Mouse (Mus musculus): Measurements from ENCODE around the gene Gng11. TPM values are rescaled to one million over a fixed set of nuclear protein-coding genes. Genes with fewer than 3 reads are reported as not detected.

The Gng11 gene
- total RNA-seq (2018; cell fraction: chromatin; rRNA removed), result 1 to 10 TPM in 14 of 26 experiments, under 1 TPM in 1, not detected in 11; 0.99 to 4.0 (median 1.3) TPM
- 10 to 100 TPM; 10.3 to 26.0 (median 16.3) TPM for total RNA-seq (2018; cell fraction: cytosol; rRNA removed)
- total RNA-seq (2018; cell fraction: nucleus; rRNA removed), result 10 to 100 TPM in 6 of 26 experiments, 1 to 10 TPM in 19, under 1 TPM in 1; 0.84 to 14.4 (median 5.6) TPM
- polyA plus RNA-seq (2018), result 9.7 to 19.8 TPM (median 15.0 TPM) in 3 replicates

GRCm38 (mm10) chr6:4003890-4004306 is at the start of gene Gng11:
Gene Gng11, plus strand, starts transcription at chr6:4003904.
- peak within 1 kb of the TSS; percentile 29 for H3K4me3 ChIP-seq (ENCODE audit: inconsistent target)
- under 1% methylated on average over 19 of the region's 19 CpGs for WGBS (ENCODE audit: missing documents)
- H3K27ac ChIP-seq, result no peak within 1 kb of the TSS
- H3K79me2 ChIP-seq (ENCODE audit: inconsistent target), result no peaks in the 10 kb centered on the region
- no peaks in the 10 kb centered on the region for H3K36me3 ChIP-seq (ENCODE audit: inconsistent target)

- Histone ChIP-seq H3K79me2 (ENCODE audit: inconsistent target) (no peaks in the 10 kb centered on the region), H3K4me3 (ENCODE audit: inconsistent target) (no peak overlapping the region), H3K36me3 (ENCODE audit: inconsistent target) (no peaks in the 10 kb centered on the region), H3K27ac (no peak overlapping the region)
- 84% methylated on average over 4 of the region's 4 CpGs for WGBS (ENCODE audit: missing documents)
Observed at GRCm38 (mm10) chr6:3954969-3955368, 48.7 kb upstream of the Gng11 start.

GRCm38 (mm10) chr6:3967676-3968626 is 35.8 kb upstream of the Gng11 start:
- H3K27ac ChIP-seq, result no peak overlapping the region
- H3K79me2 ChIP-seq (ENCODE audit: inconsistent target), result no peaks in the 10 kb centered on the region
- 22% methylated on average over 31 of the region's 31 CpGs for whole genome bisulfite sequencing (ENCODE audit: missing documents)
- peak overlapping the region; percentile 3; the same call in 1 of the 2 replicates for H3K4me3 ChIP-seq (ENCODE audit: inconsistent target)
- no peaks in the 10 kb centered on the region for H3K36me3 ChIP-seq (ENCODE audit: inconsistent target)

- no peaks in the 10 kb centered on the region for H3K36me3 ChIP-seq (ENCODE audit: inconsistent target)
- no peak overlapping the region for H3K27ac ChIP-seq
- H3K79me2 ChIP-seq (ENCODE audit: inconsistent target), result no peaks in the 10 kb centered on the region
- H3K4me3 ChIP-seq (ENCODE audit: inconsistent target), result no peak overlapping the region
- 42% methylated on average over 1 of the region's 1 CpGs for WGBS (ENCODE audit: missing documents)
Observed at GRCm38 (mm10) chr6:3973679-3974078, 30.0 kb upstream of the Gng11 start.

GRCm38 (mm10) chr6:3982661-3983284 is 20.9 kb upstream of the Gng11 start:
- Histone ChIP-seq H3K36me3 (ENCODE audit: inconsistent target) (no peaks in the 10 kb centered on the region), H3K4me3 (ENCODE audit: inconsistent target) (no peak overlapping the region), H3K27ac (no peak overlapping the region), H3K79me2 (ENCODE audit: inconsistent target) (no peaks in the 10 kb centered on the region)
- WGBS (ENCODE audit: missing documents), result 90% methylated on average over 5 of the region's 5 CpGs

- no peaks in the 10 kb centered on the region for H3K79me2 ChIP-seq (ENCODE audit: inconsistent target)
- no peak within 1 kb of the TSS for H3K27ac ChIP-seq
- H3K4me3 ChIP-seq (ENCODE audit: inconsistent target), result no peak within 1 kb of the TSS
- H3K36me3 ChIP-seq (ENCODE audit: inconsistent target), result no peaks in the 10 kb centered on the region
- WGBS (ENCODE audit: missing documents), result 91% methylated on average over 3 of the region's 3 CpGs
Observed at GRCm38 (mm10) chr6:3988750-3989149, 15.0 kb upstream of the Gng11 start, which contains the start of gene Tfpi2. Gene Tfpi2, minus strand, starts transcription at chr6:3988919.

GRCm38 (mm10) chr6:3993492-3993891 is 10.2 kb upstream of the Gng11 start, which contains the start of gene Gngt1:
Gene Gngt1, plus strand, starts transcription at chr6:3993792.
- H3K79me2 ChIP-seq (ENCODE audit: inconsistent target), result no peaks in the 10 kb centered on the region
- H3K36me3 ChIP-seq (ENCODE audit: inconsistent target), result no peaks in the 10 kb centered on the region
- no peak within 1 kb of the TSS for H3K27ac ChIP-seq
- WGBS (ENCODE audit: missing documents), result 84% methylated on average over 6 of the region's 6 CpGs
- no peak within 1 kb of the TSS for H3K4me3 ChIP-seq (ENCODE audit: inconsistent target)

- Histone ChIP-seq H3K4me3 (ENCODE audit: inconsistent target) (no peak overlapping the region), H3K36me3 (ENCODE audit: inconsistent target) (no peaks in the 10 kb centered on the region), H3K27ac (no peak overlapping the region), H3K79me2 (ENCODE audit: inconsistent target) (no peaks in the 10 kb centered on the region)
- 74% methylated on average over 4 of the region's 4 CpGs for WGBS (ENCODE audit: missing documents)
Observed at GRCm38 (mm10) chr6:3998089-3998488, 5.6 kb upstream of the Gng11 start.

- H3K36me3 ChIP-seq (ENCODE audit: inconsistent target), result no peaks in the 10 kb centered on the region
- no peaks in the 10 kb centered on the region for H3K79me2 ChIP-seq (ENCODE audit: inconsistent target)
- 81% methylated on average over 6 of the region's 6 CpGs for WGBS (ENCODE audit: missing documents)
- H3K4me3 ChIP-seq (ENCODE audit: inconsistent target), result no peak overlapping the region
- no peak overlapping the region for H3K27ac ChIP-seq
Observed at GRCm38 (mm10) chr6:3999296-3999695, 4.4 kb upstream of the Gng11 start.

GRCm38 (mm10) chr6:4000716-4001115 is 3.0 kb upstream of the Gng11 start:
- Histone ChIP-seq H3K36me3 (ENCODE audit: inconsistent target) (no peaks in the 10 kb centered on the region), H3K4me3 (ENCODE audit: inconsistent target) (no peak overlapping the region), H3K27ac (no peak overlapping the region), H3K79me2 (ENCODE audit: inconsistent target) (no peaks in the 10 kb centered on the region)
- WGBS (ENCODE audit: missing documents), result 44% methylated on average over 3 of the region's 3 CpGs

GRCm38 (mm10) chr6:4003445-4003844 is 259 bp upstream of the Gng11 start:
- no peak overlapping the region for H3K4me3 ChIP-seq (ENCODE audit: inconsistent target)
- H3K27ac ChIP-seq, result no peak overlapping the region
- H3K36me3 ChIP-seq (ENCODE audit: inconsistent target), result no peaks in the 10 kb centered on the region
- WGBS (ENCODE audit: missing documents), result 11% methylated on average over 3 of the region's 4 CpGs
- no peaks in the 10 kb centered on the region for H3K79me2 ChIP-seq (ENCODE audit: inconsistent target)

GRCm38 (mm10) chr6:4004808-4005207 is 1.1 kb downstream of the Gng11 start:
- H3K79me2 ChIP-seq (ENCODE audit: inconsistent target), result no peaks in the 10 kb centered on the region
- 0 out of 2 replicates have a peak overlapping the region, but pooled peaks have one; percentile 29 for H3K4me3 ChIP-seq (ENCODE audit: inconsistent target)
- WGBS (ENCODE audit: missing documents), result 64% methylated on average over 2 of the region's 2 CpGs
- H3K36me3 ChIP-seq (ENCODE audit: inconsistent target), result no peaks in the 10 kb centered on the region
- H3K27ac ChIP-seq, result no peak overlapping the region

- no peaks in the 10 kb centered on the region for H3K36me3 ChIP-seq (ENCODE audit: inconsistent target)
- no peak overlapping the region for H3K27ac ChIP-seq
- WGBS (ENCODE audit: missing documents), result 95% methylated on average over 2 of the region's 2 CpGs
- H3K4me3 ChIP-seq (ENCODE audit: inconsistent target), result no peak overlapping the region
- no peaks in the 10 kb centered on the region for H3K79me2 ChIP-seq (ENCODE audit: inconsistent target)
Observed at GRCm38 (mm10) chr6:4008501-4009040, 4.9 kb downstream of the Gng11 start.

- Histone ChIP-seq H3K27ac (no peak overlapping the region), H3K79me2 (ENCODE audit: inconsistent target) (no peaks in the 10 kb centered on the region), H3K4me3 (ENCODE audit: inconsistent target) (no peak overlapping the region), H3K36me3 (ENCODE audit: inconsistent target) (no peaks in the 10 kb centered on the region)
Observed at GRCm38 (mm10) chr6:4009548-4009947, 5.8 kb downstream of the Gng11 start.
